Mouse (Mus musculus) c-Kit-positive CD71-positive TER-119-negative erythroid progenitor cells, embryonic 14.5 days (primary cell): Measurements from ENCODE around the gene Plagl2.
A peak's percentile ranks its signal among the peaks of the same experiment; 100 is the strongest.

Experiments
- DNase-seq: peaks from one replicate; pipeline ENCODE4 v3.0.0-alpha.2; 2013; ENCODE audit warnings: low read depth

Plagl2 gene

DNA sequence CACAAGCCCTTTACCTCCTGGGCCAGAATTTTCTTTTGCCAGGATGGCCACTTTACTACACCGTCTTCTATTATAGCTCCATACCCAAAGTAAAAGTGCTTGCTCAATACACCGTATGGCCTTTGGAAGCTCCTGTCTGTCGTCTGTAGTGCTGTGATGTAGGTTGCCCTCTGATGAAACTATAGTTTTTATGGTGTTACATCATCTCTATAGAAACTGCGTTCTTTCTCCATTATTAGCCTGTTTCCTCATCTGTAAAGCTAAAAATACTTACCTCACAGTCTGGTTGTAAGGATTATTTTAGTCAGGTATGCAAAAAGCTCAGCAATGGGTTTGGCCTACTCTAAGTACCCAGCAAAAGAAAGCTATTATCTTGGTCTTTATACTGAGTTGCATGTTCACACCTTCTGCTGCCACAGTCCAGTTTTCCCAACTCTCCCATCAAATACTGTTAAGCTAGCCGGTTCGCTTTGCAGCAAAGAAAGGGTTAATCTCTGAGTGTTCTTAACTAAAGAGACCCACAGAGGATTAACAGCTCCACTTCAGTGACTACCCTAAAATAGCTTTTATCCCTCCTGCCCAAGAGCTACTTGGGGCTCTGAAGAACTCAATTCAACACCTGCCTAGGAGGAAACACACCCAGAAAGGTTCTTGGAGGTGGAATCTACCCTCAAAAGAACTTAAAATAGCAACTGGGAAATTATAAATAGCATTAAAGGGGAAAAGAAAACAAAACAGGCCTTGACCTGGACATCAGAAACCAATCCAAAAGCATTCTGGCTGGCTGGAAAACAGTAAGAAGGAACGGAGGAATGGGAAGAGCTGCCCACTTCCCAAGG, 2.0 kb downstream of the Plagl2 start:
- DNase-seq, result no peak

DNA sequence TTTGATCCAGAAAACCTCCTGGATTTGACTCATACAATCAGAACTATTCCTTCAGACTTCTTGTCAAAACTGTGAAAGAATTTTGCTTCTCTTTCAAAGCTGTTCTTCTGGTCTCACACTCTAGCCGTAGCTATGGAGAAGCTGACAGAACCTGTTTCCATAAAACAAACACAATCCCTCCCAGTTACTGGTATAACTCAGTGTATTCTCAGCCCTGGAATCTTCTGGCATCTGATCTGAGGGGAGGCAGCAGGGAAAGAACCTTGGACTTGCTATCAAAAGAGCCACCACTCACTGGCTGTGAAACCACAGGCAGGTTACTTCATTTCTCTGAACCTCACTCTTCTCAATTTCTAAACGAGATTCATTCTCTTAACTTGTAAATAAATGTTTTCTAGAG, 2.8 kb downstream of the Plagl2 start:
- DNase-seq, result no peak

DNA sequence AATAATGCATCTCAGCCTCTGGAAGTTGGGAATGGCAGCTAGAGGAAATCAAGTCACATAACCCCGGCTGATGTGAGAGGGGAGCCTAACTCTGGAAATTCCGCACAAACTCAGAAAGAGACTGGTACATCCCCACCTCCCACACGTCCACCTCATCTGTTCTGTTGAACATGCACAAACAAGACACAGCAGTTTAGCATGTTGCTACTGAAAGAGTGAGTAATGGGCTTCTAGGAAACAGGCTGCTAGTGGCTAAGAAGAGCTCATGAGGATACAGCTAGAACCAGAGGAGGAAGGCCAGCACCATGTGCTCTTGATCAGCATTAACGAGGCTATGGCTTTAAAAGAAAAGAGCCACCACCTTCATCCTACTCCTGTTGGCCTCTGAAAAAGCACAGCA, 3.3 kb downstream of the Plagl2 start:
- no peak for DNase-seq

DNA sequence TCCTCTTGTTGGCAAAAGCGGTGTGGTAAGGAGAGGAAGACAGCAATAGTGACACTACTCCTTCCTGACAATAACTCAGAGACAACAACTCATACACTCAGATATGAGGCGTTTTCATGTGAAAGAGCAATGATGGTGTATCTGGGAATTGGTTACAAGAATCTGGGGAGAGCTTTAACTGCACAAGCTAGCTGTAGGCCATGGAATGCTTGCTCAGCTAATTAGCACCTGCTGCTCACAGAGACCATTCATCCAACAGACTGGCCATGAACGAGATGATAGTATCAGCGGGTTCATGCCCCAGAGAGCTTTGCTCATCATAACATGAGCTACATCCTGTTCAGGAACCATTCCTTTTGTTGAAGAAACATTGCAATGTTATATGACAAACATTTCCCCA, 4.0 kb downstream of the Plagl2 start:
- no peak for DNase-seq

DNA sequence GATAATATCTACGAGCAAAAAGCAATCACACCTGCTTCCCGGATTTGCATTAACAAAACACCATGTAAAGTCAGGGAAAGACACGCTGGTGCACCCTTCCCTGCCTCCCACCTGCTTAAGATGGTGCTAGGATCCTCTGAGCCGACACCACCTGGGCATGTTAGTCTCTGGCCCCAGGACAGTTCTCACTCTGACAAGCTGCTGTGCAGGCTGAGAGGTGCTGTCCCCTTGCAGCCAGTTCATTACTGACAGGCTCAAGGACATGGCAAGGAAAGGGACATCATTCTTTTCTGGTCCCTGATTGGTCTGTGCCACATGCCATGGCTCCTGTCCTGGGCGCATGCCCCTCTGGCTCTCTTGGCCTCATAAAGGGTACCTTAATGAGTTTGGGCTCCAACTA, 12.7 kb downstream of the Plagl2 start:
- DNase-seq, result no peak

DNA sequence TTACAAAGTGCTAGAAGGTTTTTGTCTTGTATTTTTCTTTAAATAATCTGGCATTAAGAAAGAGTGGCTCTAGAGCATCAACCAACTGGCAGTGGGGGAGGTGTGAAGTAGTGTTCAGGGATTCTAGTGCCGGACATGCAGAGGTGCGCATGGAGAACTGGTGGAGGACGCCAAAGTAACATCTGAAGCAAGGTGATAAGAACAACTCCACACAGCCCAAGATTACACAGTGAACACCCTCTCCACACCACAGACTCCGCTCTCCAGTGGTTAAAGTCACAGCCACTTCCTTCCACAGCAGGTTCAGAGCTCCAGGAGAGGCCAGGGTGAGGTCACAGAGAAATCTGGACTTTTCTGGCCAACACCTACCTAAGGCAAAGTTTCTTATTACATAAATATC, 13.3 kb downstream of the Plagl2 start:
- peak; percentile 55 for DNase-seq

DNA sequence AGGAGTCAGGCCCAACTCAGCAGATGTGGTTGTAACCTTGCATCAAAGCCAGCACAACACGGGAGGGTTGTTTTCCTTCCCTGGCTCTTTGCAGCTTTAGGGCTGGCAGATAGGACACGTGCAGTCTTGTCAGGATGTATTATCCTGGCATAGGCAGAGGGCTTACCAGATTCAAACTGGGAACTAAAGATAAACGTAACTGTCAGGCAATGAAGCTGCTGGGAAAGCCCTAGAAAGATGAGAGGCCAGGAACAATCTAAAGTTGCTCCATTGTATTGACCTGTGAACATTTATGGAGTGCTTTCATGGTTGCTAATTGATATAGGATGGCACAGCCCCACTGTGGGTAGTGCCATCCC, 15.7 kb downstream of the Plagl2 start:
- DNase-seq, result no peak

DNA sequence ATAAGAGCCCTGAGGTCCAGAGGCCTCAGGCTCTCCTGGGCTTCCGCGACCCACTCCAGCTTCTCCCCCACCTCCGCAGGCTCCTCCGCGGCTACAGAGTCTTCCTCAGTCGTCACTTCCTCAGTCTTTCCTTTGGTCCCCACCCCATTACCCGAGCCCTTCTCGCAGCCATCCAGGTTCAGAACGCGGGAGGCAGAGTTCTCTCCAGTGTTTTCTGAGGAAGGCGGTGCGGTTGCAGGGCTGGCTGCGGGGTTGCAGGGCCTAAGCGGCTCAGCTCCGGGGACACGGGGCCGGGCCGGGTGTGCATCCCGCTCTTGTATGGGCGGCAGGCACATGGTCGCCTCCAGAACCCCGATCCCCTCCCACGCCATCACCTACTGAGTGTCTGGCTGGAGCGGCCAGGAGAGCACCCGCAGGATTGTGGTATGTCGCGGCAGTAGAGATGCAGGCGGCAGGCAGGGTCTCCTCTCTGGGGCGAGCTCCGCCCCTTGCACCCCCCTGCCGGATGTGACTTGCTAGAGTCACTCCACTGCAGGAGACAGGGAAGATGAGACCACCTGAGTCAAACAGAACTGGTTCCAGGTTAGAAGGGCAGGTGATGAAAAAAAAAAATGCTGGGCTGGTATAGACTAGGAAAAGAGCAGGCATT, 16.2 kb downstream of the Plagl2 start, which contains the start of gene Tspyl3:
Gene Tspyl3, minus strand, starts transcription at position 496 of the 649 bp plus-strand sequence.
- no peak for DNase-seq

DNA sequence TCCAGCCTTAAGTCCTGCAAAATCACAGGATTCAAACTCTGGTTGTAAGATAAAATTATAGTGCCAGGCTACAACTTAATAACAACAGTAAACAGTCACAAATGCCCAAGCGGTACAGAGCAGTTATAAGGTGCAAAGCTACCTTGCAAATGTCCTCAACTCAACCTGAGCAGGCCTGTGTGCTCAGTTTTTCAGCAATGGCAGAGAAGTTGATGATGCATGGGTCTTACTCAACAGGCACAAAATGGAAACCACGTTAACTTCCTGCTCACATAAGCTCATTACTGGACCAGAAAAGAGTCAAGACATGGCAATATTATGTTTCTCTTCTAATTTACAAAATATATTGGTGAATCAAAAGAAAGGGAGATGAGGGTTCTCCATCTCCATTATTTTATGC, 18.7 kb downstream of the Plagl2 start:
- DNase-seq, result no peak

DNA sequence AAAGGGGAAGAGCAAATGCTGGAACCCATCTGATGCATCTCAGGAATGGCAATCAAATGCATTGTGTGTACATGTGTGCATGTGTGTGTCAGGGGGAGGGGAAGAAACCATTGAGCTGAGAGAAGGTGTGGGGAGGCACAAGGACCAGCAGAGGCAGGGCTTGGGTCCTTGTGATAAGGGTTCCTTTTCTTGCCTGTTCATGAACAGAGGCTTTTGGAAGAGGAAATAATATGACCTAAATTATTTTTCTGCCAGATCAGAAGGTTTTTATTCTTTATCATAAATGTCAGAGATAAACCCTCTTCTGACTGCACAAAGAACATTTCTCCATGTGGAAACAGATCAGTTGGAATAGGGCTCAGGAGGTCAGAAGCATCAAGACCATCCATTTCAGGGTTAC, 19.1 kb downstream of the Plagl2 start:
- DNase-seq, result peak; percentile 56

DNA sequence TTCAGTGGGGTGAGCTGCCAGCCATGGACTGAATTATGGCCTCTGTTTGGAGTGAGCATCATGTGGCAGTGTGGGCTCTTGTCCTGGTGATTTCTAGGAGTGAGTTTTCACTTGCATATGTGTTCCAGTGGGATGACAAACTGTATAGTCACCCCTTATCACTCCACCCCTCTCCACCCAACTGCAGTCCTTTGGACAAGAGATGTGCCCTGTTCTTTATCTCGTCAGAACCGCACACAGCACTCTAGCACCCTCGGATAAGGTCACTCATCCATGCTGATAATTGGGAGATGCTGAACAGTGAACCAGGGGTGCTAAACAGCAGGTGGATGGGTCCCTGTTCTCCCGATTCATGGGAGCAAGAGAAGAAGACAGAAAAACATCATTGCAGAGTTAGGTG, 19.6 kb downstream of the Plagl2 start:
- DNase-seq, result peak; percentile 55

DNA sequence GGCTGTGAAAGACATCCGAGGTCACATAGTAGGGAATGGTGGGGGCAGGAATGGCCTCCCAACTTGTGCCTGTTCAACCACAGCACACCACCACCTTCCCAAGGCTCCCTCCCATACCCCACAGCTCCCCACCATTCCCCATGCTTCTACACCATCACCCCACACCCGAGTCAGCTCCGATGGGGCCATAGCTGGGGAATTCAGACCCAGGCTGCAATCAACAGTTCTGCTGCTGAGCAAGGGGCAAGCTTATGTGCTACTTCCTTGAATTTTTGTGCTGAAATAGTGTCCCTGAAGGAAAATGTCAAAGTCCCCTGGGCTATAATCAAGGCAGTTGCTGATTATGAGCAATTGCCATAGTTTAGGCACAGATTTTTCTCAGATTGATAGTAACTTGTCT, 22.7 kb downstream of the Plagl2 start:
- no peak for DNase-seq

DNA sequence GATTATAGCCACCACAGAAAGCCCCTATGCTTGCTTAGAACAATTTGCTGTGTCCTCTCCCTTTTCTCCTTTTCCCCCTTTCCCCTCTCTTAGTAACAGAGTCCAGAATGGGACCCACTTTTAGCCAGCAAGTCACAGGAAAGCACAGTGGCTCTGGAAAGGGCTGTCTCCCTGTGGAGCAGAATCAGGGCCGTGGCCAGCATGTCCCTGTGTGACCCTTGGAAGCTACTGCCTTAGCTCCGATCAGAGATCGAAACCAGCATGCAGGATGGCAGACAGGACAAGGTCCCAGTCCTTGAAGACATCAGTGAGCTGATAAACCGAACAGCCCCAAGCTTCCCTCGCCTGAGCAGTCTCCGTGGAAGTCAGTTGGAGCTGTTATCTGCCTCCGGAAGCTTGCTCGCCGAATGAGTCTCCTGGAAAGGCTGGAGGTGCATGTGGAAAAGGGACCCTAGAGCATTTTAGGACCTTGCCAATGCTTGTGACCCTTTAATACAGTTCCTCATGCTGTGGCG, 23.3 kb downstream of the Plagl2 start:
- DNase-seq, result no peak

DNA sequence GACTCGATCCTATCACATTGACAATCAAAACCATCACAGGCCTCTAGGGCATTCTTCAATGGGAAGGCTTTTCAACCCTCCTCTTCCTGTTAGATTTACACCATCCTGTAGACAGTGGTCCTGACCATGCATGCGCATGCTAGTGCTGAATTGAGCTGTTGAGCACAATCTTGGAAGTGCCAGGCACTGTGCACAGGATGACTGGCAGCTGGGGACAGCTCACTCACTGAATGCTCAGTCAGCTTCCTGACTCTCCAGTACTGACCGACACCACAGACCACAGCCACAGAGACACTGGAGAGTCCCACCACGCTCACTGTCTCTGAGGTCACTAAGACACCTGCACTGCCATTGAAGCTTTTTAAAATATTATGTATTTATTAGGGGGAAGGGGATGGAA, 25.8 kb downstream of the Plagl2 start:
- no peak for DNase-seq

DNA sequence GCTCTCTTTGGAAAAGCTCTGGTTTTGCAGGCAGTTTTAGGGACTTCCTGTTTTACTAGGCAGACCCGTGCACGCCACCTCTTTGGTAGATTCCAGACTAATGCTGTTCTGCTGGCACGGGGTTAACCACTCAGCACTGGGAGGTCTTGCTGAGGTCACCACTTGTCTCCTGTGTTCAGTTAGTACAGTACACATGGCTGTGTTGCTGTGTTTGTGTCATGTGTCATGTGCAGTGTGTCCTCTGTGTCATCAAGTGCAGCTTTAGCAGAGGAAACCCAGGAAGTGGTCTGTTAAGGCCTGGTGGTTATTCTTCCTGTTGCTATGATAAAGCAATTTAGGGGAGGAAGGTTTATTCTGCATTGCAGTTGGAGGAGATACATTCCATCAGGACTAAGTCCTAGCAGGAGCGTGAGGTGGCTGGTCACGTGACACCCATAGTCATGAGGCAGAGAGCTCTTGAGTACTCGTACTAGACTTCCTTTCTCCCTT, 26.4 kb downstream of the Plagl2 start:
- no peak for DNase-seq

DNA sequence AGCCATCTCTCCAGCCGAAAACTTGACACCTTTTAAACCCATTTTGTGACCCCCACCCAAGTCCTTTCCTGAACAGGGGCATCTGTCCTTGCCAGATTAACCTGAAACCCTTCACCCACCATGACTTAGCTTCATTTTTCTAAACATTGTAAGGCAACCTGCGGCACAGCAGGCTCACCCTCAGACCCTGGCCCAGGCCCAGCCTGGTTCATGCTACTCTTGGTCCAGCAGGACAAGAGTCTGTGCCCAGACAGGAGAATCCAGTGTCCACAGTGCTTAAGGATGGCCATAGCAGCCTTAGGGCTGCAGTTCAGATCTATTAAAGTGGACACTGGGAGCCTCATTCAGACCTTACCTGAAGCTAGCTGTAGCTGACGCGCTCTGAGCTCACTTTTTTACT, 27.9 kb downstream of the Plagl2 start:
- no peak for DNase-seq

DNA sequence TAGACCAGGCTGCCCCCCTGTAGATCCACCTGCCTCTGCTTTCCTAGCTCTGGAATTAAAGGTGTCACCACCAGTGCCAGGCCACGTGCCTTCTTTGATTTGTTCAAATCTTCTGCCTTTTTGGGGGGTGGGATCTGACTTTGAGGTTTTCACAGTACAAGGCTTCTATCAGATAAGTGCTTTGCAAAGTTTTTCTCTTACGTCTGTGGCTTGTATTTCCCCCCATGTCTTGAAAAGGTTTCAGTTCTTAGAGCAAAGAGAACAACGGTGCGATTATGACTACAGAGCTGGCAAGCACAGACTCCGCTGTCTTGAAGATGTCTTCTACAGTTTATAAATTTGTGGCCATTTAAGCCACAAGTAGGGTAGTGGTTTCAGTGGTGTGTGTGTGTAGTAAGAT, 29.8 kb downstream of the Plagl2 start:
- no peak for DNase-seq

DNA sequence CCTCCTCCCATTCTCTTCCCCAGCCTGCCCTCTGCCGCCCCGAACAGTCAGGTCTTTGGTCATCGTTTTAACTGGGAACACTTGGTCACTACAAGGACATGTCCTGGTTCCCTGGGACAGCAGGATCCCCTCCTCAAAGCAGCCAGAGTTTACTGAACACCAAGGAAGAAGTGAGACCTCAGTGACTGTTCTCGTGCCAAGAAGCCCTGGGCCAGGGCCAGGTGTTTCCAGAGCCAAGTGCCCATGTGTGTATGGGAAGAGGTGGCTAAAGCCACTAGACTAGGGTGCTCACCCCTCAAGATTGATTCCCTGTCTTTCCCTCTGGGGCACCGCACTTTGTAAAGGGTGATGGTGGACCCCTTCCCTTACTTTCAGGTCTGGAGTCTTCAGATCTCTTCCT, 31.9 kb downstream of the Plagl2 start:
- DNase-seq, result no peak

DNA sequence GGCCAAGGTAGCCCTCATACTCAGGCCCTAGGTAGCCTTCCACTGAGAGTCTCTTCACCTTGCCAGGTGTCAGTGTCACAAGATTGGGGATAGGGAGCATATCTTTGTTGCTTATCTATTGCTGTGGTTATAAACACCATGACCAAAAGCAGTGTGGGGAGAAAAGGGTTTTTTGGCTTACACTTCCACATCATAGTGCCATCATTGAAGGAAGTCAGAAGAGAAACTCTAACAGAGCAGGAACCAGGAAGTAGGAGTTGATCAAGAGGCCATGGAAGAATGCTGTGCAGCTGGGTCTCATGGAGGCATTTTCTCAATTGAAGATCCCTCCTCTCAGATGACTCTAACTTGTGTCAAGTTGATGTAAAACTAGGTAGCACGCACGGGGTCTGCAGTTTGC, 33.1 kb downstream of the Plagl2 start:
- DNase-seq, result no peak

DNA sequence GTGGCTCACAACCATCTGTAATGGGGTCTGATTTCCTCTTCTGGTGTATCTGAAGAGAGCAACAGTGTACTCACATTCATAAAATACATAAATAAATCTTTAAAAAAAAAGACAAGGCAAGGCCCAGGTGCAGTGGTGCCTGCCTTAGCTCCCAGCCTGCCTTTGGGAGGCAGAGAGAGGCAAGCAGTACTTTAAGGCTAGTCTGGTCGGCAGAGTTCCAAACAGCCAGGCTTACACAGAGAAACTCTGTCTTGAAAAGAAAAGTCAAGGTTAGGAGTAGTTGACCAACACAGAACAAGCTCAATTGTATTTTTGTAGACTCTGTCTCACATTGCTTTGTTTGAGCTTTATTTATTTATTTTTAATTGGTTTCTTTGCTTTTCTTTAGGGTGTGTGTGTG, 38.5 kb downstream of the Plagl2 start:
- DNase-seq, result no peak

DNA sequence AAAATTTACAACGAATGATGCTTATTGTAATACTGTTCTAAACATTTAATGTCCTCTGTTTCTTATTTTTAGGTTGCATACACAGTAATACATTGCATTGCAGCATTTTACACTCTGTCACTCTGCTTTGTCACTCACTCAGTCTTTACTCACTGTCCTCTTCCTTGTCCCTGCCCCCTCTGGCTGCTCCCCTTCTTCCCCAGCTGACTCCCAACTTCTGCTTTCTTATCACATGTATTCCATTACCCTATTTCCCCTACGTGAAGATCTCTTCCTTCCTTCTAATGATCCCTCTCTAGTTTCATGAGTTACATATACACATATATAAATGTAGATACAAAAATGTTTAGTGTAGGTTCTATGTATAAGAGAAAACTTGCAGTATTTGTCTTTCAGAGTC, 42.1 kb downstream of the Plagl2 start:
- DNase-seq, result no peak

DNA sequence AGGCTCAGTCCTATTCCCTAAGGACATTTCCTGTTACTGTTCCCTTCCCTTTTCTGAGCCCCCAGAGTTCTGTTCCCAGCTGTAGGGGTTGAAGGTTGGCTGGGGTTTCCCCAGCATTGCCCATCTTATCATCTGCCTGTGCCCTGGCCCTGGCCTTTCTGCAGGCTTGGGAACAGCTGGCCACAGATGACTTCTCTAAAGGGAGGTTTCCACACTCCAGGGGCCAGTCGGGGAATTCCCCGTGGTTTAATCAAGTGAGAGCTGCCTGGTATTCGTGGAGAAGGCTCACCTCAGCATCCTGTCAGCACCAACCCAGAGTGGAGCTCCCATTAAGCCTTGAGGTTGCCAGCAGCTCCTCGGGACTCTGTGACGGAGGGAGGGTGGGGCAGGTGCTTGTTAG, 42.7 kb downstream of the Plagl2 start:
- no peak for DNase-seq

DNA sequence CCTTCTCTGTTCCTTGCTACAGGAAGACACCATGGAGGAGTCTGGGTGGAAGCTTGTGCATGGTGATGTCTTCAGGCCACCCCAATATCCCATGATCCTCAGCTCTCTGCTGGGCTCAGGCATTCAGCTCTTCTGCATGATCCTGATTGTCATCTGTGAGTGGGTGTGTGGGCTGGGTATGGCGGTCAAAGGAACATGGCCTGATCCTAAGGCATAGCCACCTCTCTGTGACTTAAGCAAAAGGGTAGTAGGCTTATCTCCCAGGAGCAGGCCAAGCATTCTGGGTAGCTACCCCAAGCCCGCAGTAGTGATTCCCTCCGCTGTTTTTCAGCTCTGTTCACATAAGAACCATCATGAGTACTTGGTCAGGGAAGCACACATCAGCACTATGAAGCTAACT, 47.0 kb downstream of the Plagl2 start:
- peak; percentile 31 for DNase-seq

DNA sequence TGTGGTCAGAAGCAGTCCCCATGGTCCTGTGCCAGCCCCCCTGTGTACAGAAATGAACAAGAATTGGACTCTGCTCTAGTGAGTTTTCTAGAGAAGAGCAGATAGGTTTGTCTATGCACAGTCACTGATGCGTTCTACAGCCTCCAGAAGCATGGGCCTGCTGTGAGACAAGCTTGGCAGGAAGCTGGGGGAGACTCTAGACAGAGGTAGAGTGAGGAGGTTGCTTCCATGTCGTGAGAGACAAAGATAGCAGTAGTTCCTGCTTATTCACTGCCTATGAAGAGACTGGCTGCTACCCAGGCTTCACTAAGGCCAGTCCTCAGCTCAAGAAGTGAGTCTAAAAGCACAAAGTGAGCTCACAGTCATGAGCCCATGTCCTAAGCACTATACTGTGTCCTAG, 50.0 kb downstream of the Plagl2 start:
- no peak for DNase-seq
